Mouse (Mus musculus): Measurements from ENCODE around the gene Corin. TPM values are rescaled to one million over a fixed set of nuclear protein-coding genes. Genes with fewer than 3 reads are reported as not detected.

Gene Corin
- polyA plus RNA-seq, 1 experiment from 2014 or later: 1.1 TPM

- no peak overlapping the region for H3K27ac ChIP-seq
- no peaks in the 10 kb centered on the region for H3K36me3 ChIP-seq
- H3K4me1 ChIP-seq: no peaks in the 10 kb centered on the region
- ATAC-seq (ENCODE audit: insufficient read depth, low FRiP score, low read depth): no peak
- no peaks in the 10 kb centered on the region for H3K27me3 ChIP-seq (replicated peaks)
- H3K4me2 ChIP-seq: no peak overlapping the region
- H3K9ac ChIP-seq: no peak overlapping the region
- no peak overlapping the region for H3K4me3 ChIP-seq (replicated peaks)
- WGBS: 22% methylated on average over 12 of the region's 12 CpGs
- no peaks in the 10 kb centered on the region for H3K9me3 ChIP-seq
These were observed 31.8 kb downstream of the Corin start for GRCm38 (mm10) chr5:72472317-72473009.

- no peaks in the 10 kb centered on the region for H3K36me3 ChIP-seq
- no peak overlapping the region for H3K4me2 ChIP-seq
- no peak overlapping the region for H3K9ac ChIP-seq
- ATAC-seq (ENCODE audit: insufficient read depth, low FRiP score, low read depth): no peak
- H3K4me1 ChIP-seq: no peaks in the 10 kb centered on the region
- 59% methylated on average over 7 of the region's 7 CpGs for WGBS
- no peak overlapping the region for H3K4me3 ChIP-seq (replicated peaks)
- no peak overlapping the region for H3K27ac ChIP-seq
- no peaks in the 10 kb centered on the region for H3K9me3 ChIP-seq
- no peaks in the 10 kb centered on the region for H3K27me3 ChIP-seq (replicated peaks)
These were observed 32.5 kb downstream of the Corin start for GRCm38 (mm10) chr5:72471746-72472145.

GRCm38 (mm10) chr5:72464932-72465331 is 39.3 kb downstream of the Corin start:
- Histone ChIP-seq H3K27ac (no peak overlapping the region), H3K9ac (no peak overlapping the region), H3K4me2 (no peak overlapping the region), H3K36me3 (no peaks in the 10 kb centered on the region), H3K9me3 (no peaks in the 10 kb centered on the region), H3K4me1 (no peaks in the 10 kb centered on the region), H3K4me3 (replicated peaks) (no peak overlapping the region), H3K27me3 (replicated peaks) (no peaks in the 10 kb centered on the region)
- no peak for ATAC-seq (ENCODE audit: insufficient read depth, low FRiP score, low read depth)
- 75% methylated on average over 3 of the region's 3 CpGs for WGBS

- H3K4me2 ChIP-seq: no peak overlapping the region
- ATAC-seq (ENCODE audit: insufficient read depth, low FRiP score, low read depth): no peak
- H3K9me3 ChIP-seq: no peaks in the 10 kb centered on the region
- WGBS: 63% methylated on average over 7 of the region's 7 CpGs
- no peaks in the 10 kb centered on the region for H3K4me1 ChIP-seq
- no peak overlapping the region for H3K27ac ChIP-seq
- H3K9ac ChIP-seq: no peak overlapping the region
- H3K4me3 ChIP-seq (replicated peaks): no peak overlapping the region
- H3K36me3 ChIP-seq: no peaks in the 10 kb centered on the region
- H3K27me3 ChIP-seq (replicated peaks): no peaks in the 10 kb centered on the region
These were observed 44.7 kb downstream of the Corin start for GRCm38 (mm10) chr5:72459374-72460112.

GRCm38 (mm10) chr5:72453690-72454089 is 50.6 kb downstream of the Corin start:
- Histone ChIP-seq H3K9ac (no peak overlapping the region), H3K4me3 (replicated peaks) (no peak overlapping the region), H3K27me3 (replicated peaks) (no peaks in the 10 kb centered on the region), H3K27ac (no peak overlapping the region), H3K36me3 (no peaks in the 10 kb centered on the region), H3K9me3 (no peaks in the 10 kb centered on the region), H3K4me2 (no peak overlapping the region), H3K4me1 (no peaks in the 10 kb centered on the region)
- no peak for ATAC-seq (ENCODE audit: insufficient read depth, low FRiP score, low read depth)
- WGBS: 63% methylated on average over 2 of the region's 2 CpGs

GRCm38 (mm10) chr5:72453176-72453575 is 51.1 kb downstream of the Corin start:
- no peak overlapping the region for H3K4me3 ChIP-seq (replicated peaks)
- no peak overlapping the region for H3K9ac ChIP-seq
- ATAC-seq (ENCODE audit: insufficient read depth, low FRiP score, low read depth): no peak
- 87% methylated on average over 11 of the region's 11 CpGs for WGBS
- H3K36me3 ChIP-seq: no peaks in the 10 kb centered on the region
- H3K27me3 ChIP-seq (replicated peaks): no peaks in the 10 kb centered on the region
- H3K4me1 ChIP-seq: no peaks in the 10 kb centered on the region
- no peak overlapping the region for H3K4me2 ChIP-seq
- H3K27ac ChIP-seq: no peak overlapping the region
- no peaks in the 10 kb centered on the region for H3K9me3 ChIP-seq

DNA sequence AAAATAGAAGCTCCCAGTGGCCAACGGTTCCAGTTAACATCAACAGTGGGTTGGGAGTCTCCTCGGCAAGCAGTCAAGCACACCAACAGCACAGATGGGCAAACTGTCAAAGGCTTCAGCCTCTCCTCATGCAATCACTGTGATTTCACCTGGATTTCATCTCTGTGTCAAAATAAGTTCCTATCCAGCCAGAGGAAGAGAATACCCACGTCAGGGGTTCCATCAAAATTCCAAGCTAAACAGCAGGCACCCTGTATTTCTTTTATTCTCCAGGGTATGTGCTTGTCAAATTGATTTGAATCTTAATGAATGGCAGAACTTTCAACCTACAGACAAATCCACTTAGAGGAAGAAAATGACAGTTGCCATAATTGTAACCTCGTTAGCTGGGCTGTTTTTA is 51.5 kb downstream of the Corin start:
- H3K4me2 ChIP-seq: no peak overlapping the region
- no peak for ATAC-seq (ENCODE audit: insufficient read depth, low FRiP score, low read depth)
- 77% methylated on average over 4 of the region's 4 CpGs for WGBS

GRCm38 (mm10) chr5:72448846-72449245 is 55.4 kb downstream of the Corin start:
- ATAC-seq (ENCODE audit: insufficient read depth, low FRiP score, low read depth): no peak
- Histone ChIP-seq H3K27ac (no peak overlapping the region), H3K4me3 (replicated peaks) (no peak overlapping the region), H3K27me3 (replicated peaks) (no peaks in the 10 kb centered on the region), H3K4me1 (no peaks in the 10 kb centered on the region), H3K36me3 (no peaks in the 10 kb centered on the region), H3K9me3 (no peaks in the 10 kb centered on the region), H3K9ac (no peak overlapping the region), H3K4me2 (no peak overlapping the region)
- 51% methylated on average over 2 of the region's 2 CpGs for WGBS

More for the DNA sequence above, 51.5 kb downstream of the Corin start:
- Histone ChIP-seq H3K4me3 (replicated peaks) (no peak overlapping the region), H3K9me3 (no peaks in the 10 kb centered on the region), H3K9ac (no peak overlapping the region), H3K27me3 (replicated peaks) (no peaks in the 10 kb centered on the region), H3K4me1 (no peaks in the 10 kb centered on the region), H3K27ac (no peak overlapping the region), H3K36me3 (no peaks in the 10 kb centered on the region)

- H3K9me3 ChIP-seq: no peaks in the 10 kb centered on the region
- no peak overlapping the region for H3K9ac ChIP-seq
- no peaks in the 10 kb centered on the region for H3K4me1 ChIP-seq
- ATAC-seq (ENCODE audit: insufficient read depth, low FRiP score, low read depth): no peak
- H3K4me3 ChIP-seq (replicated peaks): no peak overlapping the region
- no peaks in the 10 kb centered on the region for H3K36me3 ChIP-seq
- H3K27ac ChIP-seq: no peak overlapping the region
- no peaks in the 10 kb centered on the region for H3K27me3 ChIP-seq (replicated peaks)
- H3K4me2 ChIP-seq: no peak overlapping the region
- 88% methylated on average over 11 of the region's 11 CpGs for WGBS
These were observed 58.2 kb downstream of the Corin start for GRCm38 (mm10) chr5:72446104-72446503.

DNA sequence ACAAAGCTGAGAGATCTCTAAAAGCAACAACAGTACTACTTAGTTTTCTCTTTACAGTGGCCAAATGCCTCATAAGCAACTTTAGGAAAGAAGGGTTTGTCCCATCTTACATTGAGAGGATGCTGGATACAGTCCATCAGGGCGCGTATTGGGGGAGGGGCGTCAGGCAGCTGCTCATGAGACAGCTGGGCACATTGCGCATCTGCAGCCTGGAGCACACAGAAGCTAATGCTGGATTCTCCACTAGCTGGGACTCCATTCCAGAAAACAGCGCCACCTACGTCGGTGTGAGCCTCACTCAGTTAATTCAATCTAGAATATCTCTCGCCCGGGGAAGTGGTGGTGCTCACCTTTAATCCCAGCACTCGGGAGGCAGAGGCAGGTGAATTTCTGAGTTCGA is 60.3 kb downstream of the Corin start:
- no peaks in the 10 kb centered on the region for H3K36me3 ChIP-seq
- ATAC-seq (ENCODE audit: insufficient read depth, low FRiP score, low read depth): no peak
- 74% methylated on average over 11 of the region's 11 CpGs for WGBS
- H3K4me2 ChIP-seq: no peak overlapping the region
- no peak overlapping the region for H3K4me3 ChIP-seq (replicated peaks)
- H3K9me3 ChIP-seq: no peaks in the 10 kb centered on the region
- H3K27me3 ChIP-seq (replicated peaks): no peaks in the 10 kb centered on the region
- no peaks in the 10 kb centered on the region for H3K4me1 ChIP-seq
- no peak overlapping the region for H3K9ac ChIP-seq
- no peak overlapping the region for H3K27ac ChIP-seq

DNA sequence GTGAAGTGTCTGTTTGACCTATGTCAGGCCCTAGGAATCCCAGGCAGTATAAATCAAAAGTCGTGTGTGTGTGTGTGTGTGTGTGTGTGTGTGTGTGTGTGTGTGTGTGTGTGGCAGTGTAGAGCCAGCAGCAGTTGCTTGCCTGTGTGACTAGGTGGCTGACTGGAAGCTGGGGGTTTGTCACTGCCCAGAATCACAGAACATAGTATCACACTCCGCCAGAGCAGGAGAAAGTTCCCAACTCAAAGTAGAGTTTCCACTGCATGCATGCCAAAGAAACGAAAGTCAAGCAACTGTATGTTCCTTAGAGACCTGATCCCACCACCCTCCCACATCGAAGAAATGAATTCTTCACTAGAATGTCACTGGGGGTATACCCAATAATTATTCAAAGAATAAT is 61.3 kb downstream of the Corin start:
- ATAC-seq (ENCODE audit: insufficient read depth, low FRiP score, low read depth): no peak
- no peak overlapping the region for H3K27ac ChIP-seq
- H3K4me2 ChIP-seq: no peak overlapping the region
- H3K4me1 ChIP-seq: no peaks in the 10 kb centered on the region
- H3K9ac ChIP-seq: no peak overlapping the region
- no peaks in the 10 kb centered on the region for H3K9me3 ChIP-seq
- WGBS: 74% methylated on average over 4 of the region's 4 CpGs
- no peaks in the 10 kb centered on the region for H3K36me3 ChIP-seq
- H3K27me3 ChIP-seq (replicated peaks): no peaks in the 10 kb centered on the region
- no peak overlapping the region for H3K4me3 ChIP-seq (replicated peaks)

GRCm38 (mm10) chr5:72441181-72441580 is 63.1 kb downstream of the Corin start:
- Histone ChIP-seq H3K27ac (0 out of 2 replicates have a peak overlapping the region, but pooled peaks have one; percentile 11), H3K27me3 (replicated peaks) (no peaks in the 10 kb centered on the region), H3K9ac (no peak overlapping the region), H3K4me2 (no peak overlapping the region), H3K4me1 (no peaks in the 10 kb centered on the region), H3K4me3 (replicated peaks) (no peak overlapping the region), H3K36me3 (no peaks in the 10 kb centered on the region), H3K9me3 (no peaks in the 10 kb centered on the region)
- peak; percentile 86 for ATAC-seq (ENCODE audit: insufficient read depth, low FRiP score, low read depth)
- 60% methylated on average over 10 of the region's 10 CpGs for WGBS
